ENCODE assay signal across 8 mouse cellular contexts in the genomic region with DNA sequence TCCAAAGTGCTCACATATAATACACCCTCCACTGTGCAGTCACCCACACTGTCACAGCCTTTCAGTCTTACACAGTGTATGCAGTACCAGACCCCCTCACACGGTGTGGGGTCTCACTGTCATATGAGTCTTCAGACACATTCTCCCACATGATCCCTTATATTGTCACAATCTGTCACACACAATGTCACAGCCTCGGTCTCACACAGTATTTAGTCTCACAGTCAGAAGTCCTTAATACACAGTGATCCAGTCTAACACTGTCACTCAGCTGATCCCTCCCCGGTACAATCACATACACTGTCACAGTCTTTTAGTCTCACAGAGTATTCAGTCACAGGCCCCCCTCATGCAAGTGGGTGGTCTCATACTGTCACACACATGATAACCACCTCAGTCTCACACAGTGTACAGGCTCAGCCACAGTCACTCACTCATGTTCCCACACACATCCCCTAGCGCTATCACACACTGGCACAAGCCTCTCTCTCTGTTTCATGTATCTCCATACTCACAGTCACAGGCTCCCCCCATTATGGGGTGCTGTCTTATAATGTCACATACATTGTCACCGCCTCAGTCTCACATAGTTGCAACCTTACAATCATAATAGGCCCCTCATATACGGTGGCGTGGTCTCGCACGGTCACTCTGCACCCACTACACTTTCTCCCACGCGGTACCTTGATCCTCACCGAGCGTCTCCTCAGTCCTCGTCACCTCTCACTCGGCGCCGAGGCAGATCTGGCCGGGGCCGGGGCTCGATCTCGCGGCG. TPM values are rescaled to one million over a fixed set of nuclear protein-coding genes. Genes with fewer than 3 reads are reported as not detected.
DNase-seq lines count a peak whose midpoint lies in the region; ATAC-seq and TF ChIP-seq lines count a peak whose summit lies in the region.

No protein-coding gene starts in this region.

- H3K36me3 ChIP-seq in midbrain, embryonic 16.5 days (ENCODE audit: control insufficient read depth, insufficient read depth, low read length), result peaks cover 10% of the 10 kb centered on the region

- ATAC-seq in common myeloid progenitor, adult 5-6 weeks (replicated peaks; ENCODE audit: low read depth, poor library complexity, severe bottlenecking), result peak; percentile 29
- ATAC-seq in midbrain, embryonic 16.5 days, result peak; percentile 91

- DNase-seq in left cerebral cortex, adult 11 months (ENCODE audit: low spot score), result peak; percentile 24
- DNase-seq in left cerebral cortex, adult 9 months (ENCODE audit: low spot score in 2 of 2), result no peak
- peak; percentile 17 to 54 for DNase-seq in frontal cortex, postnatal 10 days (ENCODE audit: low spot score in 2 of 2)
- peak in 1 of 2 experiments; percentile 40 for DNase-seq in left cerebral cortex, adult 2 months (ENCODE audit: extremely low spot score in 1 of 2, low spot score in 2 of 2)
- no peak for DNase-seq in urinary bladder, postnatal 25 days (ENCODE audit: low spot score)
- DNase-seq in kidney, postnatal 4 days, result no peak

- intact Hi-C loops in left cerebral cortex, adult 2 months (cut with DNase I), result loop anchor here (1.0 kb wide), 1 partner anchor 13 kb away; a partner anchor contains a TSS

- peak overlapping the region; percentile 86 for H3K4me3 ChIP-seq in left cerebral cortex, adult 2 months
- peak overlapping the region; percentile 70 for H3K4me3 ChIP-seq in midbrain, embryonic 16.5 days (ENCODE audit: low read depth, low read length)

- H3K9me3 ChIP-seq in midbrain, embryonic 16.5 days (replicated peaks; ENCODE audit: control insufficient read depth, low read length, poor library complexity, severe bottlenecking), result no peaks in the 10 kb centered on the region

- H3K27ac ChIP-seq in left cerebral cortex, adult 2 months, result peak overlapping the region; percentile 88
- peak overlapping the region; percentile 94 for H3K27ac ChIP-seq in midbrain, embryonic 16.5 days (ENCODE audit: low read length)

- 14% methylated on average over 23 of the region's 23 CpGs for WGBS in midbrain, embryonic 16.5 days

- H3K27me3 ChIP-seq in midbrain, embryonic 16.5 days (ENCODE audit: control insufficient read depth, insufficient read depth, low read depth, low read length), result no peaks in the 10 kb centered on the region

- peak overlapping the region; percentile 55 for H3K4me2 ChIP-seq in midbrain, embryonic 16.5 days (ENCODE audit: low read length)

- peak overlapping the region; percentile 82 for H3K9ac ChIP-seq in midbrain, embryonic 16.5 days (ENCODE audit: low read depth, low read length)

- peaks cover 7% of the 10 kb centered on the region for H3K4me1 ChIP-seq in midbrain, embryonic 16.5 days (ENCODE audit: control insufficient read depth, insufficient read depth, low read length)

- TF ChIP-seq CTCF in left cerebral cortex, adult 2 months (IDR thresholded peaks at IDR 0.05), result no peak

RNA-seq across cellular contexts. Expression of a gene that starts 0.4 kb away (rescaled TPM):
- total RNA-seq in common myeloid progenitor, adult 5-6 weeks (2017), result 3.1 and 3.7 TPM in 2 replicates
- 10 to 100 TPM; 11.6 to 13.8 TPM for total RNA-seq in left cerebral cortex, adult 2 months (2021)
- 16.9 and 17.4 TPM in 2 replicates for polyA plus RNA-seq in midbrain, embryonic 16.5 days (2015; fragmentation: Nextera tagmentation; extraction: Ambion mirVana)

RNA-seq across cellular contexts. Expression of a gene that starts 12.9 kb away (rescaled TPM):
- total RNA-seq in common myeloid progenitor, adult 5-6 weeks (2017), result 0.39 and 1.2 TPM in 2 replicates
- 1 to 10 TPM; 6.0 to 6.8 TPM for total RNA-seq in left cerebral cortex, adult 2 months (2021)
- 8.6 TPM in 2 replicates for polyA plus RNA-seq in midbrain, embryonic 16.5 days (2015; fragmentation: Nextera tagmentation; extraction: Ambion mirVana)

RNA-seq across cellular contexts. Expression of a gene that starts 32.4 kb away (rescaled TPM):
- 7.7 and 8.2 TPM in 2 replicates for total RNA-seq in common myeloid progenitor, adult 5-6 weeks (2017)
- total RNA-seq in left cerebral cortex, adult 2 months (2021), result 1 to 10 TPM; 4.5 to 4.7 TPM
- 7.3 and 7.9 TPM in 2 replicates for polyA plus RNA-seq in midbrain, embryonic 16.5 days (2015; fragmentation: Nextera tagmentation; extraction: Ambion mirVana)

RNA-seq across cellular contexts. Expression of a gene that starts 44.3 kb away (rescaled TPM):
- total RNA-seq in common myeloid progenitor, adult 5-6 weeks (2017), result 5.7 and 7.8 TPM in 2 replicates
- 10 to 100 TPM; 12.8 to 14.1 TPM for total RNA-seq in left cerebral cortex, adult 2 months (2021)
- 14.9 and 17.7 TPM in 2 replicates for polyA plus RNA-seq in midbrain, embryonic 16.5 days (2015; fragmentation: Nextera tagmentation; extraction: Ambion mirVana)

RNA-seq across cellular contexts. Expression of a gene that starts 52.5 kb away (rescaled TPM):
- total RNA-seq in common myeloid progenitor, adult 5-6 weeks (2017), result 1.4 and 2.1 TPM in 2 replicates
- 1 to 10 TPM; 5.2 to 7.4 TPM for total RNA-seq in left cerebral cortex, adult 2 months (2021)
- 13.1 and 17.2 TPM in 2 replicates for polyA plus RNA-seq in midbrain, embryonic 16.5 days (2015; fragmentation: Nextera tagmentation; extraction: Ambion mirVana)

Comparison
In these comparisons a context has a peak if more than half of its experiments do, and no peak if none do; other contexts are left out.
1. DNase-seq: peak in left cerebral cortex, adult 11 months (single experiment) and frontal cortex, postnatal 10 days (2 of 2); none in left cerebral cortex, adult 9 months (0 of 2), urinary bladder, postnatal 25 days (single experiment) and kidney, postnatal 4 days (0 of 2).